Mouse (Mus musculus) bone marrow macrophage, adult 2 months (primary cell): ENCODE results near the gene Mob3b. TPM values are rescaled to one million over a fixed set of nuclear protein-coding genes. Genes with fewer than 3 reads are reported as not detected.

Source experiments
- H3K27ac ChIP-seq: 2 replicates; pipeline ENCODE4 v1.5.1; 2012; ENCODE audit warnings: low read depth, low read length; ENCODE audit not compliant: insufficient read depth
- H3K4me1 ChIP-seq: 2 replicates; pipeline ENCODE4 v1.6.1; 2012; ENCODE audit warnings: low read length; ENCODE audit not compliant: control insufficient read depth, insufficient read depth
- H3K4me3 ChIP-seq: 2 replicates; pipeline ENCODE4 v1.5.1; 2012; ENCODE audit warnings: mild to moderate bottlenecking, low read length, moderate library complexity; ENCODE audit not compliant: insufficient read depth
- CTCF ChIP-seq: IDR thresholded peaks from 2 replicates; pipeline ENCODE4 v1.5.1; 2012; ENCODE audit warnings: low read depth, mild to moderate bottlenecking, low read length, moderate library complexity
- POLR2A ChIP-seq: IDR thresholded peaks from 2 replicates; pipeline ENCODE4 v1.6.1; 2012; ENCODE audit warnings: mild to moderate bottlenecking, low read depth, low read length, borderline replicate concordance
- polyA plus RNA-seq: library from polyadenylated mRNA; stranded (reverse); fragments of >200 nt; gene quantifications from 2 replicates; pipeline ENCODE4 v1.2.4, GENCODE M21; 2012; ENCODE audit not compliant: missing spikeins, insufficient read depth, insufficient read length

Mob3b gene
- polyA plus RNA-seq, 1 experiment, result 11.4 TPM

GRCm38 (mm10) chr4:35120159-35120558 is 37.1 kb downstream of the Mob3b start:
- TF ChIP-seq POLR2A, result no peak
- no peak for TF ChIP-seq CTCF
- Histone ChIP-seq H3K4me3 (no peak overlapping the region), H3K4me1 (peaks cover 14% of the 10 kb centered on the region), H3K27ac (no peak overlapping the region)

- Histone ChIP-seq H3K4me1 (peaks cover 14% of the 10 kb centered on the region), H3K27ac (no peak overlapping the region), H3K4me3 (no peak overlapping the region)
- TF ChIP-seq CTCF (no peak), POLR2A (no peak)
These were observed 38.4 kb downstream of the Mob3b start for GRCm38 (mm10) chr4:35118851-35119250.

GRCm38 (mm10) chr4:35117144-35117543 is 40.1 kb downstream of the Mob3b start:
- TF ChIP-seq CTCF, result no peak
- TF ChIP-seq POLR2A, result no peak
- H3K27ac ChIP-seq, result no peak overlapping the region
- peaks cover 14% of the 10 kb centered on the region for H3K4me1 ChIP-seq
- H3K4me3 ChIP-seq, result no peak overlapping the region

GRCm38 (mm10) chr4:35115933-35116332 is 41.4 kb downstream of the Mob3b start:
- H3K4me3 ChIP-seq, result no peak overlapping the region
- H3K4me1 ChIP-seq, result peaks cover 8% of the 10 kb centered on the region
- TF ChIP-seq POLR2A, result no peak
- no peak for TF ChIP-seq CTCF
- H3K27ac ChIP-seq, result no peak overlapping the region

GRCm38 (mm10) chr4:35114950-35115349 is 42.3 kb downstream of the Mob3b start:
- 0 out of 2 replicates have a peak, but pooled peaks cover 2% of the 10 kb centered on the region for H3K4me1 ChIP-seq
- H3K4me3 ChIP-seq, result no peak overlapping the region
- TF ChIP-seq POLR2A, result no peak
- TF ChIP-seq CTCF, result no peak
- H3K27ac ChIP-seq, result no peak overlapping the region

- TF ChIP-seq CTCF (no peak), POLR2A (no peak)
- Histone ChIP-seq H3K4me3 (no peak overlapping the region), H3K4me1 (no peaks in the 10 kb centered on the region), H3K27ac (no peak overlapping the region)
These were observed 43.6 kb downstream of the Mob3b start for GRCm38 (mm10) chr4:35113516-35114248.

GRCm38 (mm10) chr4:35112452-35112851 is 44.8 kb downstream of the Mob3b start:
- no peak overlapping the region for H3K27ac ChIP-seq
- H3K4me1 ChIP-seq, result no peaks in the 10 kb centered on the region
- no peak for TF ChIP-seq CTCF
- no peak for TF ChIP-seq POLR2A
- H3K4me3 ChIP-seq, result no peak overlapping the region

- TF ChIP-seq POLR2A (no peak), CTCF (no peak)
- Histone ChIP-seq H3K4me3 (no peak overlapping the region), H3K27ac (no peak overlapping the region), H3K4me1 (peaks cover 9% of the 10 kb centered on the region)
These were observed 52.0 kb downstream of the Mob3b start for GRCm38 (mm10) chr4:35105115-35105773.

GRCm38 (mm10) chr4:35101201-35101600 is 56.1 kb downstream of the Mob3b start:
- Histone ChIP-seq H3K4me1 (peaks cover 28% of the 10 kb centered on the region), H3K27ac (no peak overlapping the region), H3K4me3 (no peak overlapping the region)
- TF ChIP-seq CTCF, result no peak
- no peak for TF ChIP-seq POLR2A
